Comparison of ENCODE assay signal across 27 mouse cellular contexts in the genomic region with DNA sequence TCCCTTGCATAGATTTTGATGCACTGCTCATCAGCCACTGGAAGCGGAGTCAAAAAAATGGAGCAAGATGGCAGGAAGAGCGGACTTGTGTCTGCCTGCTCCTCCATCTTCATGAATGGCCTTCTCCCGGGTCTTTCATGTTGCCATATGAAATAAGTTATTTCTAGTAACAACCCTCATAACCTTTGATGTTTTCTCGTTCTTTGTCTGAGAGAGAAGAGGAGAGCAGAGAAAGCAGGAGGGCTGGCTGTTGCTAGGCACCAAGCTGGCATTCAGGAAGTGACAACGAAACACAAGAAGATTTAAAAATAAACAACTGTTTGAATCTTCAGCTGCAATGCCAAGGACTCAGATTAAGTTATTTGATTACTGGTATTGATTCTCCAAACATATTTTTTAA.
A peak's percentile ranks its signal among the peaks of the same experiment; 100 is the strongest.
DNase-seq lines count a peak whose midpoint lies in the region; ATAC-seq lines count a peak whose summit lies in the region.
"Had no signal": no experiment of that assay in that cellular context is flagged by ENCODE, and none has a peak within 500 bp of the region (broad histone marks: within the 10 kb centered on the region; RNA-seq: fewer than 3 reads in every experiment).

No protein-coding gene starts in this region.

- intact Hi-C loops in left cerebral cortex, postnatal 14 days (cut with DNase I): no loop called here

- H3K27me3 ChIP-seq in forebrain, embryonic 15.5 days: no peaks in the 10 kb centered on the region
- no peaks in the 10 kb centered on the region for H3K27me3 ChIP-seq in forebrain, embryonic 13.5 days
- H3K27me3 ChIP-seq: embryonic facial prominence, embryonic 12.5 days; heart, embryonic 13.5 days; hindbrain, embryonic 15.5 days; kidney, embryonic 15.5 days; liver, embryonic 15.5 days; lung, embryonic 15.5 days; midbrain, embryonic 12.5 days; neural tube, embryonic 12.5 days had no signal

- H3K9me3 ChIP-seq in forebrain, embryonic 15.5 days: no peaks in the 10 kb centered on the region
- no peaks in the 10 kb centered on the region for H3K9me3 ChIP-seq in forebrain, embryonic 13.5 days (replicated peaks)
- H3K9me3 ChIP-seq: embryonic facial prominence, embryonic 12.5 days; G1E; heart, embryonic 13.5 days; hindbrain, embryonic 15.5 days; kidney, embryonic 15.5 days; liver, embryonic 15.5 days; lung, embryonic 15.5 days; midbrain, embryonic 12.5 days; neural tube, embryonic 12.5 days had no signal

- 59% methylated on average over 5 of the region's 5 CpGs for WGBS in forebrain, embryonic 15.5 days
- 59% methylated on average over 5 of the region's 5 CpGs for WGBS in forebrain, embryonic 13.5 days

- H3K4me2 ChIP-seq in forebrain, embryonic 15.5 days (replicated peaks): no peak overlapping the region
- no peak overlapping the region for H3K4me2 ChIP-seq in forebrain, embryonic 13.5 days
- H3K4me2 ChIP-seq: embryonic facial prominence, embryonic 12.5 days; heart, embryonic 13.5 days; hindbrain, embryonic 15.5 days; kidney, embryonic 15.5 days; liver, embryonic 15.5 days; lung, embryonic 15.5 days; midbrain, embryonic 12.5 days; neural tube, embryonic 12.5 days had no signal

- ATAC-seq in forebrain, embryonic 15.5 days (replicated peaks): 0 out of 2 replicates have a peak, but pooled peaks have one; percentile 19
- ATAC-seq in forebrain, embryonic 13.5 days: no peak

- no peak overlapping the region for H3K27ac ChIP-seq in forebrain, embryonic 15.5 days (replicated peaks)
- no peak overlapping the region for H3K27ac ChIP-seq in forebrain, embryonic 13.5 days
- H3K27ac ChIP-seq: embryonic facial prominence, embryonic 12.5 days; heart, embryonic 13.5 days; hindbrain, embryonic 15.5 days; kidney, embryonic 15.5 days; liver, embryonic 15.5 days; lung, embryonic 15.5 days; midbrain, embryonic 12.5 days; neural tube, embryonic 12.5 days had no signal

- H3K4me1 ChIP-seq in forebrain, embryonic 15.5 days: no peaks in the 10 kb centered on the region
- H3K4me1 ChIP-seq in forebrain, embryonic 13.5 days: no peaks in the 10 kb centered on the region
- H3K4me1 ChIP-seq: embryonic facial prominence, embryonic 12.5 days; heart, embryonic 13.5 days; hindbrain, embryonic 15.5 days; kidney, embryonic 15.5 days; liver, embryonic 15.5 days; lung, embryonic 15.5 days; midbrain, embryonic 12.5 days; neural tube, embryonic 12.5 days had no signal

- no peak overlapping the region for H3K4me3 ChIP-seq in forebrain, embryonic 15.5 days
- H3K4me3 ChIP-seq in forebrain, embryonic 13.5 days: no peak overlapping the region
- H3K4me3 ChIP-seq: embryonic facial prominence, embryonic 12.5 days; heart, embryonic 13.5 days; hindbrain, embryonic 15.5 days; kidney, embryonic 15.5 days; liver, embryonic 15.5 days; lung, embryonic 15.5 days; midbrain, embryonic 12.5 days; myocyte; neural tube, embryonic 12.5 days had no signal

- no peaks in the 10 kb centered on the region for H3K36me3 ChIP-seq in forebrain, embryonic 15.5 days
- no peaks in the 10 kb centered on the region for H3K36me3 ChIP-seq in forebrain, embryonic 13.5 days (ENCODE audit: poor library complexity, severe bottlenecking)
- H3K36me3 ChIP-seq: embryonic facial prominence, embryonic 12.5 days; G1E; heart, embryonic 13.5 days; hindbrain, embryonic 15.5 days; kidney, embryonic 15.5 days; liver, embryonic 15.5 days; lung, embryonic 15.5 days; midbrain, embryonic 12.5 days; neural tube, embryonic 12.5 days had no signal

- peak; percentile 7 to 27 for DNase-seq in left cerebral cortex, postnatal 14 days (ENCODE audit: low spot score in 2 of 2)
- no peak for DNase-seq in left cerebral cortex, adult 8-10 months (ENCODE audit: low spot score in 2 of 2)
- DNase-seq in right cerebral cortex, postnatal 10 days (ENCODE audit: low spot score in 2 of 2): peak; percentile 26 to 42
- no peak for DNase-seq in right cerebral cortex, postnatal 25 days
- DNase-seq in lung, adult 18-20 months: no peak
- DNase-seq: adrenal gland, adult 8-10 months; cerebellum, adult 11-12 months; cerebellum, adult 9-11 months; embryo, embryonic 11 days; heart, postnatal 10 days; kidney, adult 18-20 months; kidney, postnatal 36 days; layer of hippocampus, postnatal 36 days; liver; thymus, postnatal 4 days had no signal

- H3K9ac ChIP-seq in forebrain, embryonic 15.5 days (replicated peaks): no peak overlapping the region
- no peak overlapping the region for H3K9ac ChIP-seq in forebrain, embryonic 13.5 days
- H3K9ac ChIP-seq: embryonic facial prominence, embryonic 12.5 days; heart, embryonic 13.5 days; hindbrain, embryonic 15.5 days; kidney, embryonic 15.5 days; liver, embryonic 15.5 days; lung, embryonic 15.5 days; midbrain, embryonic 12.5 days; neural tube, embryonic 12.5 days had no signal

Comparison
In these comparisons a context has a peak if more than half of its experiments do, and no peak if none do; other contexts are left out.
1. DNase-seq: peak in left cerebral cortex, postnatal 14 days (2 of 2) and right cerebral cortex, postnatal 10 days (2 of 2); none in left cerebral cortex, adult 8-10 months (0 of 2), right cerebral cortex, postnatal 25 days (single experiment) and lung, adult 18-20 months (0 of 2).